Mouse (Mus musculus) fibroblast of lung, adult 2 months (primary cell): Measurements from ENCODE around the gene Oaz2.
"Not testable (repeated sequence)": the region's sequence is repeated elsewhere in the genome, so short reads cannot be mapped to it uniquely, and the experiment has no call there.

ENCODE experiments used
- DNase-seq: peaks from one replicate; pipeline ENCODE4 v3.0.0-alpha.2; 2011; ENCODE audit warnings: low read depth

Gene Oaz2

DNA sequence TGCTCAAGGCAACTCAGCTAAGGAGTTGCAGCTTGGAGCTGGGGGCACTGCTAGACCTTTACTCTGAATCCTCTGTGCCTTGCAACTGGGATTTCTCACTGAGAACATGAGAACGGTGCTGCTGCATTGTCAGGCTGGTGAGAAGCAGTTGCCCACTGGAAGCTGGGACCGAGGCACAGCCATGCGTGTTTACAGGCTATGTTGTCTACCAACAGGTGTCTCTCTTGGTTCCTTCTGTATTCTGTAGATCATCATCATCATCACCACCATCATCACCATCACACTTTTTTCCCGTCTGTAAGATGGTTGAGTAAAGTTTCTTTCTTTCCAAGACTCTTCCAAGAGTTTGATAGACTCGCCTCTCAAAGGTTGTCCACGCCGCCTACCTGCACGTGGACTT lies at the start of gene Oaz2:
TSS of gene Oaz2 (plus strand) at position 301 of the 400 bp plus-strand sequence.
- no peak for DNase-seq

DNA sequence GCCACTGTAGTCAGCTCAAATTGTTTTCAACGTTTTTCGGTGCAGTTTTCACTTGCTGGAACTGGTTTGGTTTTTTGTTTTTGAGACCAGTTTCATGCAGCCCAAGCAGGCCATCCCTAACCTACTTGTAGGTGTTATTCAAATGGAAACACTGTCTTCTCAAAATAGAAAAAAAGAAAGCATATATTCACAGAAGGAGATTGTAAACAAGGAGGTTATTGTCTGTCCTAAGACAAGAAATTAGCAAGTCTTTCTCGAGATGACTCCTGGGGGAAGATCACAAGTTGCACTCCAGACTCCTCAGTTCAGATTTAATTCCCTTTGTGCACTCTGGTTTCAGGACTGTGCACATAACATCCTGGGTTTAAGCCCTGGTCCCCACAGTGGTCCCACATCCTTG lies 48.5 kb upstream of the Oaz2 start:
- DNase-seq: no peak

DNA sequence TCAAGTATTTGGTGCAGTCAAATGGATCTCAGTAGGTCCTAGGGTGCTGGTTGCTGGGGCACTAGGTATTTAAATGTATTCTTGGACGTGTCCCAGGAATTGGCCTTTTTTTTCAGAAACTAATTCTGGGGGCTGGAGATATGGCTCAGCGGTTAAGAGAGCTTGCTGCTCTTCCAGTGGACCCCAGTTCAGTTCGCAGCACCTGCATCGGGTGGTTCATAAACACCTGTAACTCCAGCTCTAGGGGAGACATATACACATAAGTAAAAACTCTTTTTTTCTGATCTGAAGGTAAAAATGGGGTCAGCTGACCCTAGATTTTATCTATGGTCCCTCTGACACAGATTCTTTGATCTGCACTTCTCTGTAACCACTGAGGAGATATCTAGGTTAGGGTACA lies 46.6 kb upstream of the Oaz2 start:
- DNase-seq: no peak

DNA sequence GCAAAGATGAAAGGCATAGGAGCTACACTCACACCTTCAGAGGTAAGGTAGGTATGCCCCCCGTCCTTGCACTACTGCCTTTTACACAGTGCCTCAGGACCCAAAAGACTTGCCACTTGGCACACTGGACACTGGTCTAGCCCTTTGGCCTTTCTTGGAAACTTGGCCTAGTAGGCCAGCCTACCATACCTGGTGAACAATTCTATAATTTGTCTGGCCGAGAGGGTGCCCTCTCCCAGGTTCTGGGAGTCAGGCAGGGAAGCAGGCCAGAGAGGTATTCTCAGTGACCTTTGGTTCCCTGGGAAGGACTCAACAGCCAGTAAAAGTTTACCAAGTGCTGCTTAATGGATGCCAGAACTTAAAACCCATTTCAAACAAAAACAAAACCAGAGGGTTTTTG lies 46.1 kb upstream of the Oaz2 start:
- DNase-seq: no peak

DNA sequence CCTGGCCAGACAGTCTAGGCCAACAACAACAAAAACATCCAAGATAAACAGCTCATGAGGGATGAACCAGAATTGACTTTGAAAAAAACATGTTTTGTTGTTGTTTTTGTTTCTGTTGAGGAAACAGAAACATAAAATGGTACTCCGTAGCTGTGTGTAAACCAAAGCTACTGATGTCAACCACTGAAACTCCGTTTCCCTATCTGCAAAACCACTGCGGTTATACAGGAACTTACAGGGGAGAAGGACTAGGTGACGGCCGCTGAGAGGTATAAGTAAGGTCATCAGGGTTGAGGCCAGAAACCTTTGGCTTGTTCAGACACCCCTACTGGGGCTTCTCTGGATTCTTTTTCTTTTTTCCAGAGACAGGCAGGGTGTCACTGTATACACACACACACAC lies 45.0 kb upstream of the Oaz2 start:
- no peak for DNase-seq

DNA sequence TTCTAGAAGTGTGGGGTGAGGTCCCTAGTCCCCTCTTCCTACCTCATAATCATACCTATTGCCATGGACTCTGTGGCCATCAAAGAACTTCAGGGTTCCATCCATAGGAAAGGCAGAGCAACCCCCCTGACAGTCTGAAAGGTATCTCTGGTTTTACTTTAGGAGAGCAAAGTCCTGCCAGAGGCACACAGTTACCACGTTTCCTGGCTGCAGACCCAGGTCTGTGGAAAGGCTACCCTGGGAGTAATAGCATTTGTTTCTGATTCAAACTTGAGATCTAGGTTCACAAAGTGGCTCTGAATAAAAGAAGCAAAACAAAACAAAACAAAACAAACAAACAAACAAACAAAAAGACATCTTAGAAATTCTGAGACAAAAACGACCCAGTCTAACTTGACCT lies 43.5 kb upstream of the Oaz2 start:
- DNase-seq: no peak

DNA sequence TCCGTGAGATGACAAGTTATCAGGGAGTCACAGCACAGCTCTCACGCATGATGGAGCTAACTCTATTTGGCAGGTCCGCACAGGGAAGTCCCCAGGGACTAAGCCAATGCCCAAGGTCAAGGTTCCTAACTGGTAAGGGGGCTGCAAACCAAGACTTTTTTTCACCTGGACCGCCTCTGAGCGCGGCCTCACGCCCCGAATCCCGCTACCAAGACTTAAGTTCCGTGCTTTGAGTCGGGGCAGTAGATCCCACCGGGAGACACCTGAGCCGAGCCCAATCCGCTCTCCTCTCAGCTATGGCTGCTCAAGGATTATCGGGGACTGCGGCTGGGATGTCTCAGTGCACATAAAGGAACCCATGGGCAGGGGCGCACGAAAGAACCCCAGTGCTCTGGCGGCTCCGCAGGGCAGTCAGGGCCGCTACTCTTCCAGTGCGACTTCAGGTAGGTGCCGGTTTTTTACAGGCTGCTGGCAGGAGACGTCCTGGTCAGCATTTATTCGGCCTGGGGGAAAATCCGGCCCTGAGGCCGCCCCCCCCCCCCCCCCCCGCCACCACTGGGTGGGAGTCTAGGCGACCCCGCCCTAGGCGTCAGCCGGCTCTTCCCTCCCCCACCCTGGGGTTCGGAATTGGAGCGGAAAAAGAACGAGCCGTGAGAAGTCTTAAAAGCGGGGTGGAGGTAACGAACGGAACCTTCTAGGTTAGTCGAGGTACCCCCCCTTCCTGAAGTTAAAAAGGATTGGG lies 38.6 kb upstream of the Oaz2 start, which contains the start of gene Rbpms2:
TSS of gene Rbpms2 (plus strand) at position 624 of the 742 bp plus-strand sequence.
- no peak for DNase-seq

DNA sequence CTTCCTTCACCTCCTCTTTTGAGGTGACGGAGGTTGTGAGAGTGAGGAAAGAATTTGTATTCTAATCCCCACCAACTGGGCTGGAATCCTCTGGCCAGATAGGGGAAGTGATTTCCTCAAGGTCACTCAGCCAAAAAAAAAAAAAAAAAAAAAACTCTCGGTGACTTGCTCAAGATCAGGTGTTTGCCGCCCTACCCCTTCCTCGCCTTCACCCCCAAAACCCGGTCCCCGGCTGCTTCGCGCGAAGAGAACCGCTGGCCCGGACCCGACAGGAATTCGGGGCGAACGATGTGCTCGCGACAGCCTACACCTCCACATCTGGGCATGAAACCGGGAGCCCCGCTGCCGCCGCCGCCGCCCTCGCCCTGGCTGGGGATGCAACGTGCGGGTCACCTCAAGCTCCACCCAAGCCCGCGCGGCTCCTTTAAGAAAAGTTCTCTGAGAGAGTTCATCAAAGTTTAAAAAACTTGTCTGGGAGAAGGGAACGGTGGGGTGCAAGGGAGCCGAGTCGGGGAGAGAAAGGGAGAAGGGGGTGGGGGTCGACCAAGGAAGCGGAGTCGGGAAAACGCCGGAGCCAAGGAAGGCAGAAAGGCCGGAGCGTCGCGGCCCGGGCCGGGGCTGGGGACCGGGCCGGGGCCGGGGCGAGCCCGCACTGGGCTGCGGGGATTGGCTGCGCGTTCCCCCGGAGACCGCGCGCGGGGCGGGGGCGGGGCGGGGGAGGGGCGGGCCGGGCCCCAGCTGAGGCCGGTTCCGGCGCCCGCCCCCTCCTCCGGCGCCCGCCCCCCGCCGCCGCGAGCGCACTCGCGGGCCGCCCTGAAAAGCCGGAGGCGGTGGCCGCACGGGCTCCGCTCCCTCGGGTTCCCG lies 37.8 kb upstream of the Oaz2 start:
- DNase-seq: no peak

DNA sequence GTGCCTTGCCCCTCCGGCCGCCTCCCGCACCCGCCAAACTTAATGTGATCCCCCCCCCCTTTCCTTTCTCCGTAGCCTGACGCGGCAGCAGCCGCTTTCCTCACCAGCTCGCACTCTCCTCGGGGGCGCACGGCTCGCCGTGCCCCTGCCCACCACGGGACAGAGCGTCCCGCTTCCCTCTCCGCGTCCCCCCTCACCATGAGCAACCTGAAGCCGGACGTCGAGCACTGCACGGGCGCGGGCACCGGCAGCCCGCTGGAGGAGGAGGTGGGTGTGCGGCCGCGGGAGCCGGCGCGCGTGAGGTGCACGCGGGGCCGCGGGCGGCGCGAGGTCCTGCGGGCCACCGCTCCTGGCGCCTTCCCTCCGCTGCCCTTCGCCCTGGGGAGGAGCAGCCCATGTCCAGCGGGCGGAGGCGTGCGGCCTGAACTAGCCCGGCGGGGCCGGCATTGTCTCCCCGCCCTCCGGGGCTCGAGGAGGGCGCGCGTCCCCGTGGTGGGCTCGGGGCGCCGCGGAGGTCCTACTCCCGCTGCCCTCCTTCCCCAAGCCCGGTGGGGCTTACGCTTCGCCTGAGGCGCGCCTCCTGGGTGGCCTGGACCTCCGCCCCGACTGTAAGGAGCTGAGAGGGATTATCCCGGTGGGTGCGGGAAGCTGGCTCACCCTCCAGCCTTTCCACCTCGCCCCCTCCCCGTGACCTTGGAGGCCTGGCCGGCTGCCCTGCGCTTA lies 37.0 kb upstream of the Oaz2 start:
- DNase-seq: no peak

DNA sequence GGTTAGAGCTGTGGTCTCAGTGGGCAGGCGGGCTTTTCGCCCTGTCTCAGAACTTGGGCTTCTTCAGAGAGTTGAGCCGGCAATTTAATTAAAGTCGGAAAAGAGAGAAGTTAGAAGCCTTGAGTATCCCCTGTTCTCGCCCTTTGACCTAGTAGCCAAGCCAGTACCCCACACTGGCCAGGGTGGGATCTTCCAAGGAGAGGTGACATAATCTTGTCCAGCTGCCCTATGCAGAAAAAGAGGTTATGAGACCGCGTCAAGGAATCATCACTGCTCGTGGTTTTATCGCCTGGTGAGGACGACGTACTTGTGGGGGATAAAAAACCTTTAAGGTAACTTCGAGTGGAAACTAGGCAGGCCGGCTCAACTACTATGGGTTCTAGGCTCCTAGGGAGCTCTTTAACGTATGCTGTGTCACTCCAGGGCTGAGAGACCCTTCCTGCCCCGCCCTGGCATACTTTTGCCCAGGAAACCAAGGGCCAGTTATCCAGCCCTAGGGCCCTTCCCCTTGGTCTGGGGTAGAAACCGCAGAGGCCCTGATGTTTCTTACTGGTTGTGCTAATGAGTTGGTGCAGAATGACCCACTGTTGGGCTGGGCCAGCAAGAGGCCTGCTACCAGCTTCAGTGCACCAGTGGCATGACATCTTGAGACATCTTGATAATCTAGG lies 36.3 kb upstream of the Oaz2 start:
- DNase-seq: no peak

DNA sequence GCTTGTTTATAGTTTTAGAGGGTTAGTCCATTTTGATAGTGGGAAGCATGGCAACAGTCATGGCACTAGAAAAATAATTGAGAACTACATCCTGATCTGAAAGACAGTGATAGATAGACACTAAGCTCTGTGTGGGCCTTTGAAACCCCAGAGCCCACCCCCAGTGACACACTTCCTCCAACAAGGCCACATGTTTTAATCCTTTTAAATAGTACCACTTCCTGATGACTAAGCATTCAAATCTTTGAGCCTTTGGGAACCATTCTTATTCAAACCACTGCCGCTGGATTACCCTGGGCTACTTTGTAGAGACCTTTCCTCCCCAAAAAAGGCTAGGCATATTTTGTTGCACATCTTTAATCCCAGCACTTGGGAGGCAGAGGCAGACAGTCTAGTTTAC lies 32.0 kb upstream of the Oaz2 start:
- DNase-seq: no peak

DNA sequence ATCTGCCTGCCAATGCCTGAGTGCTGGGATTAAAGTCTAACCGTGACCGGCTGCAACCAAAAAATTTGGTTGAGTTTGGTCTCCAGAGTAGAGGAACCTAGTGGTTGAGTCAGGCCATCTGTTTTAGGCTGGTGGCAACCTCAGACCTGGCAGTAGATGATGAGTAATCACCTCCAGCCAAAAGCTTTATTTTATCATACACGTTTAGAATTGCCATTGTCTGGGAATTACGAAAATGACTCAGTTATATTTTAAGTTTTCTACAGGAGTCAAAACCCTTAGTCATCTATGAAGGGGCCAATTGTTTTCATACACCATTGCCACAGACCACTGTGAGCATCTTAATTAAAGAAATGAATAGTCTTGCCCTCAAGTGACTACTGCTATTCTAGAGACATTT lies 30.9 kb upstream of the Oaz2 start:
- DNase-seq: no peak

DNA sequence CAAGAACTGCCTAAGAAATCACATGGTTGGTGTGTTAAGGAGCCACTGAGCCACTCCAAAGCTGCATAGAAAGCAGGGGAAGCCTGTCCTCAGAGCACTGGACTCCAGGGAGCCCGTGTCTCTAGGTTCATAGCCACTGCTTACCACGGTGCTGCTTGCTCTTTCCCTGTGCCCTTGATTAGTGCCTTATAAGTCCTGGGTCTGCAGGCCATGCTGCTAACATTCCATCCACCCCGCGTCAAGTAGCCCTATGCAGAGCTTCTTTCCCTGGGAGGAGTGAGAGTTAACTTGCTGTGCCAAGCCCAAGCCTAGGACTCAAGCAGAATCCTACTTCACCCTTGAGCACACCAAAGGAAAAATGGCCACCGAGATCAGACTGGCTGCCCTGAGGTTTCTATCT lies 28.7 kb upstream of the Oaz2 start:
- DNase-seq: no peak

DNA sequence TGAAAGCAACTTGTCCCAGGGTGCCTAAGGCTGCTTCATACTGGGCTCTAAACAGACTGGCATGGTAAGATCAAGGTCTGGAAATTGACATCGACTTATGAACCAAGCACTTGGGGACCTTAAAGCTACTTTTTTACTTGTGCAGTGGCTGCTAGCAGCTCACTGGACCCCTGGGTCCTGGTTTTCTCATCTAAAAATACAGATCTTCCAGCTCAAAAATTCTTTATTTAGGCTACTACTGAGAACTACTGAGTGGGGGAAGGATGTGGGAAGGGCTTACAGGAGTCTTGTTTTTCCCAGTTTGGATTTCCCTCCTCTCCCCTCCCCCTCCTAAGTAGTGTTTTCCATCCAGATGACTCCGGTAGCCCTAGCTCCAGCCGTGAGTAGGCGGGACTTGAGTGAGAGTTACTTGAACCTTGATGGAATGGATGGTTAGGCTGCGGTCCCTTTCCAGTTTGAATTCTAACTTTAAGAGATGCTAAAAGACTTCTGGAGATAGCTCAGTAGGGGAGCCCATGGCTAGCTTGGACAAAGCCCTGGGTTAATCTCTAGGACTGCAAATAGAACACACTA lies 26.9 kb upstream of the Oaz2 start:
- DNase-seq: no peak

DNA sequence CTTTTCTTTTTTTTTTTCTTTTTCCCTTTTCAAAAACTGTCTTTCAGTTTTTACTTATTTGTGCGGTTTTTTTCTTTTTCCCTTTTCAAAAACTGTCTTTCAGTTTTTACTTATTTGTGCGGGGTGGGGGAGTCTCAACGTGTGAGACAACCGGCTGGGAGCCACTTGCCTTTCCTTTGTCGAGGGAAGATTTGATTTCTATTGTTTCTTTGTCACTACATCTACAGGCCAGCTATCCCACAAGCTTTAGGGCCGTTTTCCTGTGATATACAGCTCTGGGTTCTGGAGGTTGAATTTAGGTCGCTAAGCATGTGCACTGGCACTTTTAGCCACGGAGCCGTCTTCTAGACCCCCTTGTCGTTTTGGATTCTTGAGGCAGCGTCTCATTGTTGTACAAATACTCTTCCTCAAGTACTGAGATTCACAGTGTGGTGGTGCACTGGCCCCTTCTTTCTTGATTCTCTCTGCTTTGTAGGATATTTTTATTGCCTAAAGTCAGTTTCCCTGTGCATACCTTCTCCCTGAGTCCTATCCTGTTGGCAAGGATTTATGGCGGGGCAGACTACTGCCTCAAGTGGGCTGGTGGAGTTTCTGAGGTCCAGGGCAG lies 26.3 kb upstream of the Oaz2 start:
- DNase-seq: no peak

DNA sequence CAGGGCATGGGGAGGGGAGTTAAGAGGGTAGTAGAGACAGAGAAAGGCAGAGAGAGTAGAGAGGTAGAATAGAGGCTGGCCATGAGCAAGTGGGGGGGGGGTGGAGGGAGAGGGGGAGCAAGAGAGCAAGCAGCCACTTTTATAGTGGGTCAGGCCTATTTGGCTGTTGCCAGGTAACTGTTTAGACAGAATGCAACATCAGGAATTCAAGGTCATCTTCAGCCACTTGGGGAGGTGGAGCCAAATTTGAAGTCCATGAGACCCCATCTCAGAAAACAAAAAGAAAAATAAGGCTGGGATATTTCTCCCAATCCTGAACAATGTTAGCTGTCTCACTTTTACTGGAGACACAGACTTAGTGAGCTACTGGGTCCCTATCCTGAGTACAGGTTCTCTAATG lies 25.3 kb upstream of the Oaz2 start:
- no peak for DNase-seq

DNA sequence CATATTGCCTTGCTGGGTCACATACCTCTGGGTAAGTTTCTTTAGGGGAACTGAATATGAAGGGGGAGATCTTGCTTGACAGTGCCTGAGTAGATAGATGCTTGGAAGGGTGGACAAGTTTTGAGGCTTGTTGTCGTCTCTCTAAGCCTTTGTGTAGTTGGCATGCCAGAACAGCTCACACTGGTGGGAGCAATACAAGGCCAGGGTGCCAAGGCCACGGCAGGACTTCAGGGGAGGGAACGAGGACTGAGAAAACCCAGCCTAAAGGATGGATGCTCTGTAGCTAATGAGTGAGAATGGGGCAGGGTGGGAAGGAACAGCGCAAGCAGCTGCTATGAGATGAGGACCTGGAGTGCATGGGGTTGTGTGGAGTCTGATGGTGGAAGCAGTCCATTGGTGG lies 22.8 kb upstream of the Oaz2 start:
- DNase-seq: no peak

DNA sequence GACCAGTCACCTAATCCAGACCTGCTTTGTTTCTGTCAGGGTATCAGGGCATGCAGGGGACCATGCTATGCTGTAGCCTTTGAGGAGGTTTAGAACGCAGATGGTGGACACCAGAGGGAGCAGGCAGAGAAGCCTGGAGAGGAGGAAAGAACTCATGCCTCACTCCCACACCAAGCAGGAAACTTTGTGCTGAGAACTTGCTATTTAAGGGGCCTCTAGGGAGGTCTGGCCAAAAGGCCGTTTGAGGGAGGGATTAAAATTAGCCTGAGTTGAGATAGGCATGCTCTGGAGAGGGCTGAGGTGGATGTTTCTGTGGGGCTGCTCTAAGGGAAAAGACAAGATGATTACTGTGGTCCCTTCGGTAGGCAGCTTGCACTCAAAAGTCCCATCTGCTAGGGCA lies 21.8 kb upstream of the Oaz2 start:
- DNase-seq: no peak

DNA sequence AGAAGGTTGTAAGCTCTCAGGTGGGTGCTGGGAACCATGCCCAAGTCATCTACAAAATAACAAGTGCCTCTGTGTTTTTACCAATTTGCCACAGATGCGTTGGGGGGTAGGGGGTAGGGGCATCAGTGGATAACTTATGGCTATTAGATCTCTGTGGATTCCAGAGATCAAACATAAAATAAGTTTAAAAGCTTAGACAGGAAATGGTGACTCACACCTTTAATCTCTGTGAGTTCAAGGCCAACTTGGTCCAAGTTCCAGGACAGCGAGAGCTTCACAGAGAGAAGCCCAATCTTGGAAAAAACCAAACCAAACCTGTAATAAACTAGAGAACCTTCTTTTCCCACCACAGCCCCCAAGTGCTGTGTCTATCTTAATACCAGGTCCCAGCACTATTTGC lies 21.0 kb upstream of the Oaz2 start:
- no peak for DNase-seq

DNA sequence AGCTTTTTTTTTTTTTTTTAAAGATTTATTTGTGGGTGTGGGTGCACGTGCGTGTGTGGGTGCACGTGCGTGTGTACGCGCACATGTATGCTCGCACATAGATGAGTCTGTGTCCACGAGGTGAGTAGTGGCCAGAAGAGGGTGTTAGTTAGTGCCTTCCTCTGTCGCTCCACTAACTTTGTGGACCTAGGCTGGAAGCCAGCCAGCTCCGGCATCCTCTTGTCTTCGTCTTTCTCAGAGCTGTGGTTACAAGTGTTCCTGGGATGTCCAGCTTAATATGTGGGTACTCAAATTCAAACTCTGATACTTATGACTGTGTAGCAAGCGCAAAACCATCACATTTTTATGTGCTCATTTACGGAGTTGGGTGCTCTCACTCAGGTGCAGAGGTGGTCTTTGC lies 19.1 kb upstream of the Oaz2 start:
- no peak for DNase-seq

DNA sequence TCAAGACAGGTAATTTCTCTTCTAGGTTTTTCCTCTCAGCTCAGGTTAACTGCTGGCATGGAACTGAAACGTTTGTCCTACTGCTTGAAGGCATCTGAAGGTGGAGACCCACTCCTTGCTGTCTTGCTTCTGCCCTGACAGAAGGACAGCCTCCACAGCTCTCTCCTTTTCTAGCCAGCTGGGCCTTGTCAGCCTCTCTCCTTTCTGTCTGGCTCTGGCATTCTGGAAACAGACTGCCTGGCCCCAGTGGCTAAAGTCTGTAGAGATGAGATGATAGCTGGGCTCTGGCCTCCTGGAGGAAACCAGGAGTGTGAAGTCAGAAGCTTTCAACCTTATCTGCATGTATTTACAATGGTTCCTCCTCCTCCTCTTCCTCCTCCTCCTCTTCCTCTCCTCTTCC lies 17.8 kb upstream of the Oaz2 start:
- DNase-seq: no peak

DNA sequence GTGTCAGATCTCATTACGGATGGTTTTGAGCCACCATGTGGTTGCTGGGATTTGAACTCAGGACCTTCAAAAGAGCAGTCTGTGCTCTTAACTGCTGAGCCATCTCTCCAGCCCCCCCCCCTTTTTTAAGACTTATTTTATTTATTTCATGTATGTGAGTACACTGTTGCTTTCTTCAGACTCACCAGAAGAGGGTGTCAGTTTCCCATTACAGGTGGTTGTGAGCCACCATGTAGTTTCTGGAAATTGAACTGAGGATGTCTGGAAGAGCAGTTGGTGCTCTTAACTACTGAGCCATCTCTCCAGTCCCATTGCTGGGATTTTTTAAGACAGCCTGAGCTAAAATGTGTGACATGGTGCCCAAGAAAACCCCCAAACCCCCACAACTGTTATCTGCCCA lies 15.8 kb upstream of the Oaz2 start:
- not testable (repeated sequence) for DNase-seq
